11 mouse cellular contexts compared by ENCODE assay signal in genomic region chr7:70336571-70337240, GRCm38 (mm10). TPM values are rescaled to one million over a fixed set of nuclear protein-coding genes. Genes with fewer than 3 reads are reported as not detected.
DNase-seq lines count a peak whose midpoint lies in the region; ATAC-seq and TF ChIP-seq lines count a peak whose summit lies in the region.
"Had no signal": no experiment of that assay in that cellular context is flagged by ENCODE, and none has a peak within 500 bp of the region (broad histone marks: within the 10 kb centered on the region; RNA-seq: fewer than 3 reads in every experiment).

No protein-coding gene starts in this region.

- no peaks in the 10 kb centered on the region for H3K4me1 ChIP-seq in forebrain, postnatal 0 days (ENCODE audit: insufficient read depth)
- peaks cover 9% of the 10 kb centered on the region; the same call in 1 of the 2 replicates for H3K4me1 ChIP-seq in midbrain, embryonic 14.5 days (ENCODE audit: control insufficient read depth, insufficient read depth, low read length)

- peak; percentile 44; the same call in 1 of the 2 replicates for ATAC-seq in forebrain, postnatal 0 days
- no peak for ATAC-seq in midbrain, embryonic 14.5 days (ENCODE audit: low FRiP score, low TSS enrichment)

- H3K9ac ChIP-seq in forebrain, postnatal 0 days, result no peak overlapping the region
- H3K9ac ChIP-seq in midbrain, embryonic 14.5 days (replicated peaks; ENCODE audit: low read length), result peak overlapping the region; percentile 20; the same call in 1 of the 2 replicates

- no peaks in the 10 kb centered on the region for H3K36me3 ChIP-seq in forebrain, postnatal 0 days (ENCODE audit: insufficient read depth)
- H3K36me3 ChIP-seq in midbrain, embryonic 14.5 days (ENCODE audit: control insufficient read depth, insufficient read depth, low read length), result no peaks in the 10 kb centered on the region
- H3K36me3 ChIP-seq: G1E had no signal

- 13% methylated on average over 13 of the region's 13 CpGs for WGBS in forebrain, postnatal 0 days
- WGBS in midbrain, embryonic 14.5 days, result 7% methylated on average over 13 of the region's 13 CpGs

- H3K4me3 ChIP-seq in gastrocnemius, adult 2 months, result peak overlapping the region; percentile 51; the same call in 1 of the 2 replicates
- H3K4me3 ChIP-seq in forebrain, postnatal 0 days (ENCODE audit: low read depth, low read length), result 0 out of 2 replicates have a peak overlapping the region, but pooled peaks have one; percentile 12
- no peak overlapping the region for H3K4me3 ChIP-seq in midbrain, embryonic 14.5 days (replicated peaks; ENCODE audit: low read depth, low read length)
- H3K4me3 ChIP-seq: myocyte had no signal

- no peak for DNase-seq in gastrocnemius, adult 2 months
- no peak for DNase-seq in gastrocnemius, postnatal 25 days
- DNase-seq in Muller cell, postnatal 12 days (ENCODE audit: inconsistent ontology term), result peak; percentile 42
- peak; percentile 64 for DNase-seq in forebrain, postnatal 0 days
- DNase-seq in midbrain, embryonic 14.5 days, result peak; percentile 63
- no peak for DNase-seq in spleen, postnatal 36 days (ENCODE audit: low spot score in 2 of 2)
- no peak for DNase-seq in adrenal gland, adult 8-10 months
- no peak for DNase-seq in layer of hippocampus, postnatal 10 days (ENCODE audit: low spot score in 2 of 2)
- DNase-seq: cerebellum, adult 9-11 months had no signal

- H3K27ac ChIP-seq in gastrocnemius, adult 2 months, result no peak overlapping the region
- 0 out of 2 replicates have a peak overlapping the region, but pooled peaks have one; percentile 66 for H3K27ac ChIP-seq in forebrain, postnatal 0 days (ENCODE audit: low read depth, low read length)
- H3K27ac ChIP-seq in midbrain, embryonic 14.5 days (replicated peaks; ENCODE audit: low read depth, low read length), result peak overlapping the region; percentile 61

- H3K27me3 ChIP-seq in forebrain, postnatal 0 days (ENCODE audit: insufficient read depth, low read length), result peaks cover 90% of the 10 kb centered on the region
- peaks cover 97% of the 10 kb centered on the region for H3K27me3 ChIP-seq in midbrain, embryonic 14.5 days (ENCODE audit: control insufficient read depth, insufficient read depth, low read length)

- TF ChIP-seq CTCF in gastrocnemius, adult 2 months (IDR thresholded peaks at IDR 0.05), result no peak
- peak; percentile 54 for TF ChIP-seq CTCF in forebrain, postnatal 0 days (IDR thresholded peaks at IDR 0.05; ENCODE audit: low read depth)

- no peaks in the 10 kb centered on the region for H3K9me3 ChIP-seq in forebrain, postnatal 0 days (ENCODE audit: low read length)
- H3K9me3 ChIP-seq in midbrain, embryonic 14.5 days (ENCODE audit: control insufficient read depth, low read length), result no peaks in the 10 kb centered on the region

- intact Hi-C loops in gastrocnemius, adult 2 months (cut with DNase I), result loop anchor here (5.0 kb wide), 2 partner anchors 219 to 1359 kb away; no protein-coding TSS in a partner anchor

- H3K4me2 ChIP-seq in forebrain, postnatal 0 days (ENCODE audit: low read depth), result no peak overlapping the region
- H3K4me2 ChIP-seq in midbrain, embryonic 14.5 days (ENCODE audit: low read length), result peak overlapping the region; percentile 18

RNA-seq across cellular contexts. Expression of gene Nr2f2, which starts 29.8 kb away (rescaled TPM):
- total RNA-seq in gastrocnemius, adult 2 months (2021), result 10 to 100 TPM; 15.8 to 16.2 TPM
- 10 to 100 TPM; 15.1 to 21.7 TPM for total RNA-seq in gastrocnemius, postnatal 25 days (2021)
- 23.7 and 49.9 TPM in 2 replicates for total RNA-seq in forebrain, postnatal 0 days (2014; rRNA removed)
- 46.4 and 92.8 TPM in 2 replicates for polyA plus RNA-seq in forebrain, postnatal 0 days (2015; fragmentation: Nextera tagmentation; extraction: Ambion mirVana)
- polyA plus RNA-seq in midbrain, embryonic 14.5 days (2014; fragmentation: Nextera tagmentation; extraction: Ambion mirVana), result 113 and 120 TPM in 2 replicates
- 100 to 1,000 TPM; 108 to 141 (median 120) TPM for total RNA-seq in adrenal gland, adult 8-10 months (2022)
- total RNA-seq in layer of hippocampus, postnatal 10 days (2021), result 10 to 100 TPM; 59.5 to 66.7 TPM
- polyA plus RNA-seq: G1E had no signal

Comparison
In these comparisons a context has a peak if more than half of its experiments do, and no peak if none do; other contexts are left out.
1. DNase-seq: peak in Muller cell, postnatal 12 days (single experiment), forebrain, postnatal 0 days (single experiment) and midbrain, embryonic 14.5 days (single experiment); none in gastrocnemius, adult 2 months (single experiment), gastrocnemius, postnatal 25 days (single experiment), spleen, postnatal 36 days (0 of 2), adrenal gland, adult 8-10 months (single experiment) and layer of hippocampus, postnatal 10 days (0 of 2).